8 mouse cellular contexts compared by ENCODE assay signal in genomic region chr13:40917161-40918091, GRCm38 (mm10). TPM values are rescaled to one million over a fixed set of nuclear protein-coding genes. Genes with fewer than 3 reads are reported as not detected.
DNase-seq lines count a peak whose midpoint lies in the region; ATAC-seq and TF ChIP-seq lines count a peak whose summit lies in the region.

No protein-coding gene starts in this region.

- TF ChIP-seq EP300 in ES-Bruce4 (IDR thresholded peaks at IDR 0.05; ENCODE audit: insufficient read depth, low read depth, low read length): peak; percentile 98

- DNase-seq in adrenal gland, postnatal 10 days: peak; percentile 76
- DNase-seq in forebrain, embryonic 14.5 days (ENCODE audit: low spot score): peak; percentile 79
- DNase-seq in heart, postnatal 10 days: peak; percentile 65 to 67
- DNase-seq in kidney, postnatal 4 days: peak; percentile 75 to 83
- DNase-seq in yolk sac, embryonic 10.5 days (ENCODE audit: low spot score): peak; percentile 87

- no peak for TF ChIP-seq CTCF in ES-Bruce4 (IDR thresholded peaks at IDR 0.05; ENCODE audit: low read depth, low read length)
- TF ChIP-seq CTCF in olfactory bulb, adult 2 months (IDR thresholded peaks at IDR 0.05; ENCODE audit: insufficient read depth, low read depth, low read length): no peak

- peak overlapping the region; percentile 73 for H3K9ac ChIP-seq in ES-Bruce4 (ENCODE audit: low read depth, poor library complexity, severe bottlenecking)
- H3K9ac ChIP-seq in forebrain, embryonic 14.5 days (ENCODE audit: low read length): peak overlapping the region; percentile 63
- H3K9ac ChIP-seq in lung, embryonic 16.5 days (ENCODE audit: low read length): peak overlapping the region; percentile 67

- H3K4me1 ChIP-seq in ES-Bruce4 (ENCODE audit: control insufficient read depth, insufficient read depth, low read length): peaks cover 7% of the 10 kb centered on the region
- peaks cover 15% of the 10 kb centered on the region; the same call in 1 of the 2 replicates for H3K4me1 ChIP-seq in forebrain, embryonic 14.5 days (ENCODE audit: control insufficient read depth, insufficient read depth, low read length)
- peaks cover 25% of the 10 kb centered on the region for H3K4me1 ChIP-seq in lung, embryonic 16.5 days (replicated peaks; ENCODE audit: control insufficient read depth, insufficient read depth, low read length)
- 0 out of 2 replicates have a peak, but pooled peaks cover 4% of the 10 kb centered on the region for H3K4me1 ChIP-seq in olfactory bulb, adult 2 months (ENCODE audit: control insufficient read depth, insufficient read depth, low read length)

- peaks cover 2% of the 10 kb centered on the region; the same call in 1 of the 2 replicates for H3K36me3 ChIP-seq in ES-Bruce4 (ENCODE audit: control insufficient read depth, insufficient read depth, low read length, poor library complexity, severe bottlenecking)
- no peaks in the 10 kb centered on the region for H3K36me3 ChIP-seq in forebrain, embryonic 14.5 days (ENCODE audit: control insufficient read depth, insufficient read depth, low read length)
- H3K36me3 ChIP-seq in lung, embryonic 16.5 days (ENCODE audit: control insufficient read depth, insufficient read depth, low read length): no peaks in the 10 kb centered on the region

- no peak for TF ChIP-seq POLR2A in ES-Bruce4 (IDR thresholded peaks at IDR 0.05; ENCODE audit: insufficient read depth, low read length)
- no peak for TF ChIP-seq POLR2A in olfactory bulb, adult 2 months (IDR thresholded peaks at IDR 0.05; ENCODE audit: insufficient read depth, low read depth, low read length)

- ATAC-seq in forebrain, embryonic 14.5 days: peak; percentile 89
- ATAC-seq in lung, embryonic 16.5 days (ENCODE audit: low read depth): peak; percentile 39; the same call in 1 of the 2 replicates

- intact Hi-C loops in heart, postnatal 10 days (cut with DNase I): loop anchor here (2.0 kb wide), 1 partner anchor 73 kb away; no protein-coding TSS in a partner anchor

- H3K9me3 ChIP-seq in ES-Bruce4 (replicated peaks; ENCODE audit: control insufficient read depth, insufficient read depth, low read length, poor library complexity, severe bottlenecking): no peaks in the 10 kb centered on the region
- H3K9me3 ChIP-seq in forebrain, embryonic 14.5 days (replicated peaks; ENCODE audit: control insufficient read depth, low read length): no peaks in the 10 kb centered on the region
- H3K9me3 ChIP-seq in lung, embryonic 16.5 days (ENCODE audit: control insufficient read depth, low read length): no peaks in the 10 kb centered on the region

- H3K4me2 ChIP-seq in forebrain, embryonic 14.5 days (ENCODE audit: low read length): peak overlapping the region; percentile 72
- H3K4me2 ChIP-seq in lung, embryonic 16.5 days (ENCODE audit: low read depth, low read length): peak overlapping the region; percentile 98

- H3K4me3 ChIP-seq in ES-Bruce4 (ENCODE audit: low read depth, low read length): peak overlapping the region; percentile 85
- peak overlapping the region; percentile 41 for H3K4me3 ChIP-seq in forebrain, embryonic 14.5 days (ENCODE audit: low read depth, low read length)
- H3K4me3 ChIP-seq in lung, embryonic 16.5 days (ENCODE audit: low read length): peak overlapping the region; percentile 61
- peak overlapping the region; percentile 48 for H3K4me3 ChIP-seq in olfactory bulb, adult 2 months (ENCODE audit: insufficient read depth, low read depth, low read length)

- no peaks in the 10 kb centered on the region for H3K27me3 ChIP-seq in ES-Bruce4 (ENCODE audit: control insufficient read depth, insufficient read depth, low read length, poor library complexity, severe bottlenecking)
- peaks cover 7% of the 10 kb centered on the region; the same call in 1 of the 2 replicates for H3K27me3 ChIP-seq in forebrain, embryonic 14.5 days (replicated peaks; ENCODE audit: control insufficient read depth, insufficient read depth, low read length)
- H3K27me3 ChIP-seq in lung, embryonic 16.5 days (ENCODE audit: control insufficient read depth, insufficient read depth, low read depth, low read length): peaks cover 3% of the 10 kb centered on the region; the same call in 1 of the 2 replicates

- peak overlapping the region; percentile 96 for H3K27ac ChIP-seq in ES-Bruce4 (ENCODE audit: insufficient read depth, low read length)
- H3K27ac ChIP-seq in forebrain, embryonic 14.5 days (ENCODE audit: low read depth, low read length): no peak overlapping the region
- H3K27ac ChIP-seq in lung, embryonic 16.5 days (ENCODE audit: low read length): no peak overlapping the region
- H3K27ac ChIP-seq in olfactory bulb, adult 2 months (ENCODE audit: insufficient read depth, low read depth, low read length): no peak overlapping the region

- under 1% methylated on average over 38 of the region's 38 CpGs for WGBS in forebrain, embryonic 14.5 days
- under 1% methylated on average over 38 of the region's 38 CpGs for WGBS in lung, embryonic 16.5 days
- WGBS in olfactory bulb, adult 2 months: under 1% methylated on average over 38 of the region's 38 CpGs

RNA-seq across cellular contexts. Expression of gene Gcnt2, which starts 57.9 kb away (rescaled TPM):
- polyA plus RNA-seq in ES-Bruce4 (2011; ENCODE audit: insufficient read depth, insufficient read length, low read depth, missing spikeins): 55.5 and 57.5 TPM in 2 replicates
- 10 to 100 TPM; 11.3 to 12.8 TPM for total RNA-seq in adrenal gland, postnatal 10 days (2021)
- polyA plus RNA-seq in forebrain, embryonic 14.5 days (2014; fragmentation: Nextera tagmentation; extraction: Ambion mirVana): 4.8 and 5.2 TPM in 2 replicates
- 10 to 100 TPM in 1 of 2 experiments, 1 to 10 TPM in 1; 9.3 to 12.8 TPM for total RNA-seq in heart, postnatal 10 days (2021)
- polyA plus RNA-seq in lung, embryonic 16.5 days (2015; fragmentation: Nextera tagmentation; extraction: Ambion mirVana): 4.3 and 4.5 TPM in 2 replicates
- not detected in 2 replicates for polyA plus RNA-seq in olfactory bulb, adult 2 months (2012; ENCODE audit: insufficient read depth, insufficient read length, low replicate concordance, missing spikeins)
